Mouse (Mus musculus) spleen, adult 2 months (tissue): ENCODE measurements around the gene Hscb.

ENCODE experiments used
- CTCF ChIP-seq: fragments of 200-500 bp; IDR thresholded peaks from 2 replicates; pipeline ENCODE4 v1.5.1; 2011; ENCODE audit warnings: mild to moderate bottlenecking, inconsistent platforms; ENCODE audit not compliant: insufficient read depth, insufficient read length, insufficient replicate concordance; ENCODE audit errors: extremely low read depth
- POLR2A ChIP-seq: fragments of 200-500 bp; IDR thresholded peaks from 2 replicates; pipeline ENCODE4 v1.6.1; 2011; ENCODE audit warnings: low read depth, low read length, inconsistent platforms

DNA sequence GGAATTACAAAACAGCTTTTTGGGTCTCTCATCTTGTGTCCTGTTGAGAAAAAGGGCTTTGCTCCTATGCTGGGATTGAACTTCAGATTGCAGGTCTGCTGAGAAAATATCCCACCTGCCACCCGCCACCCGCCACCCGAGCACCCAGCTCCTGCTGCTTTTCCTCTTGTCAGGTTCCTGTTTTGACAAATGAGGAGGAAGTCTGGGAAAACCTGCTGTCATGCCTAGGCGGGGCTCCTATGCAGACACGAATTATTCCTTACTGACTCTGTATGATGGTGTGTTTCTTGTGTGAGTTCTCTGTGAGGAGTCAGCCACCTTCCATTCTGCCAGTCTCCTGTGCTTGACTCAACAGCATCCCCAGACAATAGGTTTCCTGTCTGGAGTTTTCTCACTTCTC is 20.9 kb upstream of the Hscb start:
- TF ChIP-seq POLR2A (no peak), CTCF (no peak)
